Mouse (Mus musculus) limb, embryonic 14.5 days (tissue): ENCODE measurements around the gene Dgki. TPM values are rescaled to one million over a fixed set of nuclear protein-coding genes. Genes with fewer than 3 reads are reported as not detected.
A peak's percentile ranks its signal among the peaks of the same experiment; 100 is the strongest.

ENCODE experiments used
- ATAC-seq: fragments of 200-750 bp; cut with Nextera tagmentation; 2 replicates; pipeline ENCODE4 v1.8.0; 2017; ENCODE audit warnings: low read depth, moderate number of reproducible peaks, moderate TSS enrichment; ENCODE audit not compliant: low FRiP score
- DNase-seq: peaks from one replicate; pipeline ENCODE4 v3.0.0-alpha.2; 2015; ENCODE audit warnings: low spot score
- H3K27ac ChIP-seq: fragments of 300-500 bp; sonication (generic); replicated peaks from 2 replicates; pipeline ENCODE4 v1.5.1; 2014; ENCODE audit warnings: low read depth, mild to moderate bottlenecking, low read length, moderate library complexity, mixed read lengths
- H3K27me3 ChIP-seq: fragments of 300-500 bp; sonication (generic); 2 replicates; pipeline ENCODE4 v1.6.1; 2014; ENCODE audit warnings: low read length, mixed read lengths; ENCODE audit not compliant: control insufficient read depth, insufficient read depth
- H3K36me3 ChIP-seq: fragments of 300-500 bp; sonication (generic); 2 replicates; pipeline ENCODE4 v1.6.1; 2014; ENCODE audit warnings: mild to moderate bottlenecking, low read length, moderate library complexity, mixed read lengths; ENCODE audit not compliant: control insufficient read depth, insufficient read depth
- H3K4me1 ChIP-seq: fragments of 300-500 bp; sonication (generic); 2 replicates; pipeline ENCODE4 v1.6.1; 2014; ENCODE audit warnings: antibody characterized with exemption, low read length, mixed read lengths; ENCODE audit not compliant: control insufficient read depth, insufficient read depth
- H3K4me2 ChIP-seq: fragments of 300-500 bp; sonication (generic); replicated peaks from 2 replicates; pipeline ENCODE4 v1.6.1; 2014; ENCODE audit warnings: low read depth, mild to moderate bottlenecking, low read length, moderate library complexity; ENCODE audit not compliant: severe bottlenecking
- H3K4me3 ChIP-seq: fragments of 300-500 bp; sonication (generic); replicated peaks from 2 replicates; pipeline ENCODE4 v1.5.1; 2014; ENCODE audit warnings: low read length
- H3K9ac ChIP-seq: fragments of 300-500 bp; sonication (generic); 2 replicates; pipeline ENCODE4 v1.6.1; 2014; ENCODE audit warnings: mild to moderate bottlenecking, low read depth, low read length, moderate library complexity; ENCODE audit not compliant: severe bottlenecking
- H3K9me3 ChIP-seq: fragments of 300-500 bp; sonication (generic); 2 replicates; pipeline ENCODE4 v1.6.1; 2016; ENCODE audit warnings: low read length; ENCODE audit not compliant: control insufficient read depth
- POLR2A ChIP-seq: fragments of 200-500 bp; IDR thresholded peaks from 2 replicates; pipeline ENCODE4 v1.8.0; 2012; ENCODE audit warnings: inconsistent platforms, mild to moderate bottlenecking, moderate library complexity, borderline replicate concordance; ENCODE audit not compliant: insufficient read depth, insufficient read length; ENCODE audit errors: extremely low read depth
- WGBS: fragments of 180-500 bp; shearing (Covaris S2); extraction: QIAGEN DNeasy Blood & Tissue Kit; methylation state at CpG from one replicate; pipeline ENCODE4 v1.1.7; 2014; 5-methylcytosine and 5-hydroxymethylcytosine counted together
- polyA plus RNA-seq, 2 experiments: library from polyadenylated mRNA; depleted of rRNA in 1 of 2; stranded (reverse) in 1 of 2; unstranded in 1 of 2; fragments of >200 nt; fragmentation: Nextera tagmentation in 1 of 2; extraction: Ambion mirVana in 1 of 2; gene quantifications; 2 replicates each; pipeline versions ENCODE4 v1.2.1 to v1.2.3; 2012 to 2014

The Dgki gene
- polyA plus RNA-seq, 2 experiments = 0.58 to 0.85 TPM

DNA sequence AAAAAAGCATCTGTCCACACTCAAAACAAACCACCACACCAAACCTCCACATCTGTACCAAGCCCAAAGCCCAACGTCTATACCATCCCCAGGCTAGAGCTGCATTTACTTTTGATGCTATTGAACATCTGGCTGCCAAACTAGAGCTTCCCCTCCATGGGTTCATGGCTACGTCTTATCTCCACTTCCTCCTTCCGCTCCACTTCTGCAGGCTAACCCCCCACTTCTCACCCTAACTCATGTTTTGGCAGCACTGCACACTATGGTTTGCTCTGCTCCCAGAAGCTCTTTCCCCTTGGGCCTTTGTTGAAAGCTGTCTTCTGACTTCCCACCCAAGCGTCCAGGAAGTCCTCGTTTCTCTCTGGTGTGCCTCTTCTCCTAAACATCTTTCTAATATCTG is 319.5 kb downstream of the Dgki start:
- TF ChIP-seq POLR2A = no peak
- H3K27ac ChIP-seq = no peak overlapping the region
- 83% methylated on average over 5 of the region's 5 CpGs for WGBS

DNA sequence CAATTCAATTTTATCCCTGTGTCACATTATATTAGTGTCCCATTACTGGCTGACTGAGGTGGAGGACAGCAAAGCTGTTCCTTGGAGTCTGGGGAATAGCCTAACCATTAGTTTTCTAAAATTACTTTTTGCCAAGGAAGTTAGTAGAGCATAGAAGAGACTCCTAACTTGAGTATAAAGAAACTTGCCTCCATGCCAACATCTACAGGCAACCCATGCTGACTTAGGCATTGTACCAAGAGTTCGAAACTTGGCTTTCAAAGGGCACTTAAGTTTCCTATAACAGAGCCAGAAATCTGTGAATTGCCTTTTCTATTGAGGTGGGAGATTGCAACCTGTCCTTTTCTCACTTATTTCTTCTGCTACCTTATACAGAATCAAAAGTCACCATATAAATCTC is 321.8 kb downstream of the Dgki start:
- Histone ChIP-seq H3K27ac (no peak overlapping the region), H3K27me3 (no peaks in the 10 kb centered on the region), H3K9ac (no peak overlapping the region), H3K4me1 (no peaks in the 10 kb centered on the region; the same call in 1 of the 2 replicates), H3K9me3 (no peaks in the 10 kb centered on the region), H3K4me3 (no peak overlapping the region), H3K4me2 (no peak overlapping the region), H3K36me3 (no peaks in the 10 kb centered on the region)
- TF ChIP-seq POLR2A = no peak
- DNase-seq = peak; percentile 27
- ATAC-seq = no peak
- WGBS = 82% methylated on average over 1 of the region's 1 CpGs

More for the DNA sequence above, 319.5 kb downstream of the Dgki start:
- H3K4me1 ChIP-seq = no peaks in the 10 kb centered on the region; the same call in 1 of the 2 replicates
- no peak overlapping the region for H3K9ac ChIP-seq
- DNase-seq (no peak), ATAC-seq (no peak)
- H3K4me3 ChIP-seq = no peak overlapping the region
- no peaks in the 10 kb centered on the region for H3K27me3 ChIP-seq
- H3K36me3 ChIP-seq = no peaks in the 10 kb centered on the region
- H3K9me3 ChIP-seq = no peaks in the 10 kb centered on the region
- H3K4me2 ChIP-seq = no peak overlapping the region

DNA sequence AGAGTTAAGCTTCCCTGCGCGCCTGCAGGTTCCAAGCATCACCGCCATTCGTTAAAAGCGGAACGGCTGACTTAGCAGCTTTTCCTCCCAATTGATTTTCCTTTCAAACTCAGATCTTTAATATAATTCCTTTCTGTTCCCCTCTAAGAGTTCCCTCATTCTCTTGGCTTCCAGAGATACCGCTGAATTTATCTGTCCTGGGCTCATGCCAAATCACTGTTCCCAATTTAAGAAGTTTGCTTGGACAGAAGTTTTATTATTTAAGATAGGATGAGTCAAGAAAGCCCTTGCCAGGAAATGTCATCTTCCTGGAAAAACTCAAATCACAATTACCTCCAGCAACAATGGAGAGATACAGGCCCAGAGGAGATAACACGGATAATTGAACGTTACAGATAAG is 326.9 kb downstream of the Dgki start:
- DNase-seq (peak; percentile 72), ATAC-seq (no peak)
- H3K9ac ChIP-seq = no peak overlapping the region
- H3K27me3 ChIP-seq = no peaks in the 10 kb centered on the region
- 83% methylated on average over 9 of the region's 9 CpGs for WGBS
- no peak overlapping the region for H3K4me3 ChIP-seq
- H3K9me3 ChIP-seq = no peaks in the 10 kb centered on the region
- no peak overlapping the region for H3K4me2 ChIP-seq
- no peaks in the 10 kb centered on the region for H3K4me1 ChIP-seq
- TF ChIP-seq POLR2A = no peak
- H3K27ac ChIP-seq = no peak overlapping the region
- no peaks in the 10 kb centered on the region for H3K36me3 ChIP-seq

DNA sequence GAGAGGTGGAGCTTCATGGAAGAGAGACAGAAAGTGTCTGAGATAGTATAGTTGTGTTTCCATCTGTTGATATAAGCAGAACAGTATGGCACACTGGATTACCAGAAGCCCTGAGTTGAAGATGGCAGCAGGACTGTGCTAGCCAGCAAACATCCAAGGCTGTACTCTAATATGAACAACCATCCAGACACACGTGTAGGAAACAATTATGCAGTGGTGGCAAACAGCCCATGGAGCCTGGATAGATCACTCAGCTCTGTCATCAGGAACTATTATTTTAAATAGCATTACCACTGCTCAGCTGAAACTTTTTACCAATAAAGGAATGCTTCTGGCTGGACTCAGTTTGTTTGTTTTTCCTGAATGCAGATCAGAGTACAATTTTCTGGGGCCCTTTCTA is 327.5 kb downstream of the Dgki start:
- no peak for TF ChIP-seq POLR2A
- Histone ChIP-seq H3K4me2 (no peak overlapping the region), H3K9ac (no peak overlapping the region), H3K4me1 (no peaks in the 10 kb centered on the region), H3K27ac (no peak overlapping the region), H3K36me3 (no peaks in the 10 kb centered on the region), H3K9me3 (no peaks in the 10 kb centered on the region), H3K27me3 (no peaks in the 10 kb centered on the region), H3K4me3 (no peak overlapping the region)
- no peak for ATAC-seq
- no peak for DNase-seq
- WGBS = 45% methylated on average over 1 of the region's 1 CpGs

DNA sequence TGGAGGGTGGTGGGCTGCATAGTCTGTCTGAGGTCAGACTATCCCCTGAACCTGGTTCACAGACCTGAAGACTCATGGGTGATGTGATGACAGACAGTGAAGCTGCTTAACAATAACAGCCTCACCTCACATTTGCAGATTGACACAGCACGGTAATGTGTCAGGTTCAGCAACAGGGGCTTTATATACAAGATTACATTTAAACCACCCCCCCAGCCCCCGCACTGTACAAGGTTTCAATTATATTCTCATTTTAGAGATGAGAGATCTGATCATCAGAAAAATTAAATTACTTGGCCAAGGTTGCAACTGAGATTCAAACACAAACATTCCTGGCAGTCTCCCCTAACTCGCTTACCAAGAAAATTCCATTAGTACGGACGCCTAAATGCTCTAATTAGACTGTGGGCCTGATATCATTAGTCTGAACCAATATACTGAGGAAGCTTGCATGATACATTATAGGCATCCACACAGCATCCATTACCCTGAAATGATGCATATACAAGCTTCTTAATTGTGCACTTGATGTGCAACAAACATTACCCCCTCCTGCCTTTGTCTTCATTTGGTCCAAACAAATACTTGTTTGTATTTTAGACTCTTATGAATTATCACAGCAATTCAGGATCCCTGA is 330.6 kb downstream of the Dgki start:
- no peak for TF ChIP-seq POLR2A
- DNase-seq = no peak
- Histone ChIP-seq H3K4me2 (no peak overlapping the region), H3K9ac (no peak overlapping the region), H3K9me3 (no peaks in the 10 kb centered on the region), H3K27me3 (no peaks in the 10 kb centered on the region), H3K36me3 (no peaks in the 10 kb centered on the region), H3K27ac (no peak overlapping the region), H3K4me3 (no peak overlapping the region), H3K4me1 (no peaks in the 10 kb centered on the region)
- ATAC-seq = no peak
- 84% methylated on average over 5 of the region's 5 CpGs for WGBS
